Mouse (Mus musculus): Measurements from ENCODE around the gene Acadsb. TPM values are rescaled to one million over a fixed set of nuclear protein-coding genes. Genes with fewer than 3 reads are reported as not detected.

Acadsb gene
- total RNA-seq, 2 experiments from 2014 or later = 68.2 to 70.0 TPM

DNA sequence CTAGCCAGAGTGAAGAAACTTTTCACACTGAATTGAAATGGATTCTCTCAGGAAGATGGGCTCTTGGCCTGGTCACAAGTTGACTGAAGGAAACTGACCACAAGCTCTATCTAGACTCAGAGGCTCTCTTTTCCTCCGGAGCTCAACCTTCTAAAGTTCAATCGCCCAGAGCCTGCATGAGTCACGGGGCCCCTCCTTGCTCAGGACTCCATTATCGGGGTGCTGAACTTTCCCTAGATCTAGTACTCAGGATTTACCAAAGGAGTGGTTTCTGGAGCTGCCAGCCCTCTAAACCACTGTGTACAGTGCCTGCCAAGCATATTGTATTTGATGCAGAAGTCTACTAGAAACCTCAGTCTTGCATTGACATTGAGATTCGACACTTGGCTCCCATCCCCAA, 46.3 kb downstream of the Acadsb start:
- DNase-seq (ENCODE audit: low spot score in 2 of 2) = no peak

DNA sequence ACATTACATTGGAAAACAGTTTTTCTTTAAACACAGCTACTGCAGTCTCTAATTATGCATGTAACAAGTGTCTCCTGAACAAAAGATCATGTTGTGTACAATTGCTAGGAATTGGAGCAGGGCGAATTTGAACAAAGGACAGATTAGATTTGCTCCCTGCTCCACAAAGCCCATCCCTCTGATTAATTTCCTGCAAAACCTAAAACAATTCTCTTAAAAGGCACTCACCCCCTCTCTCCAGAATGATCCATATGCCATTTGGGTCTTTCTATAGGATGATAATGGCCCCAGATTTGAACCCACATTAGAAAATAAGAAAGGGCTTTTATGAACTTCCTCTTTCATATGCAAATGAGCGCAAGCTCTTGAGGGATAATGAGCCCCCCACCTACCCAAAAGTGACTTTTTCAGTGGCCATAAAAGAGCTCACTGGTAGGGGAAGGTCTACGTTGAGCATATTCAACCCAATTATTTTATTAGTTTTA, 54.8 kb downstream of the Acadsb start:
- DNase-seq (ENCODE audit: low spot score in 2 of 2) = no peak

DNA sequence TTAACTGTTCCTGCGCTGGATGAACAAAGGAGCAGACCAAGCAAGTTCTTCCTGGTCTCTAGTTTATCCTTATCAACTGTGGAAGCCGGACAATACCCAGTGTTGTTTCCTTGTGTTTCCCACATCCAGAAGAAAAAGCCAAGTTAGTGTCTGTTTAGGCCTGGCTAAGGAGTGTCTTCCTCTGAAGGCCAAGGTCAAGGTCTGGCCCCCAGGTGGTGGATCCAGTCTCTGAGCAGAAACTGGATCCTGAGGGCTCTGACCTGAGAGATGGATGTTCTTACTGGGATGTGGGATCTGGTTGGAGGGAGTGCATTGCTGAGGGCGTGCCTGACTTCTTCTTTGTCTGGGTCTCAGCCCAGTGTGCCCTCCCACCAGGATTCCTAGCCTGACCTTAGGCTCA, 55.3 kb downstream of the Acadsb start:
- no peak for DNase-seq (ENCODE audit: low spot score in 2 of 2)

DNA sequence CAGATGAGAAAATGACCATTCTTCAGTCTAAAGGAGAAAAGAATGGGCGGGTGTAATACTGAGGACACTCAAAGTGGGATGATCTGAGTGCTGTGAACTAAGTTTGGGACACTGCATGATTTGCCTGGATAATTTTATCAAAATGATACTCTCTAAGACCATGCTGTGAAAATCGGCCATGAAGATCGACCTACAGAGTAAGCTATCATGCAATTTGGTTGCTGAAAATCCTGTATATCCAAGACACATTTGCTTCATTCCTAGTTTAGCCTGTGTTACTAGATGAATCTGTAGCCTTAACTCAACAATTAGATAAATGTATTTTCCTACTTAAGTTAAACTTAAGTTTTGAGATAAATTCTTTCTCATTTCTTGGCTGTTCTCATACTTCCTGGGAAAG, 56.9 kb downstream of the Acadsb start:
- no peak for DNase-seq (ENCODE audit: low spot score in 2 of 2)

DNA sequence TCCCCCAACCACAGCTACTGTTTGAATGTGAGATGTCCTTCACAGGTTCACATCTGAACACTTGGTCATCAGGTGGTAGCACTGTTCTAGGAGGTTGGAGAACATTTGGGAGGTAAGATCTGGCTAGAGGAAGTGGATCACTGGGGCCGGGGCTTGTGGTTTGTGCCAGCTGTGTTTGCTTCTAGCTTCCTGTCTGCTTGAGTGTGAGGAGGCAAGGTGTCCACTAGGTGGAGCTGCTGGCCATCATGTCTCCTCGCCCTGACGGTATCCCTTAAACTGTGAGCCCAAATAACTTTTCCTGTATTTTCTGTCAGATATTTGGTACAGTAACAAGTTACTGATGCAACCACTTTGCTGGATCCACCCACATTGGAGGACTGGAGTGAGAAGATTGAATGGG, 59.1 kb downstream of the Acadsb start:
- DNase-seq (ENCODE audit: low spot score in 2 of 2) = no peak

DNA sequence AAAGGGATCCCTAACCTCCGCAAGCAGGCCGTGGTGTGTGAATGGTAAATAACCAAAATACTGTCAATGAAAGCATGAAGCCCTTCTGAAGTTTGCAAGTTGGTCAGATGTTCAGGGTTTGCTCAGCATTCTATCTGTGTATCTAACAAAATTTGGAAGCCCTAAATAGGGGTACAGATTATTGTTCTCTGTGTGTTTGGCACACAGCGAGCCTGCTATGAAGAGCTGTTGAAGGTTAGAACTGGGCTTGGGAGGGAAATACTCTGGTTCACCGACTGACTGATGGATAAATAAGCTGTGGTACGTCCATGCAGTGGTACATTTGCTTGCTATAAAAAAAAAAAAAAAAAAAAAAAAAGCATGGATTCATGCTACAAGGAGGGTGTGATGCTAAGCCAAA, 61.1 kb downstream of the Acadsb start:
- DNase-seq (ENCODE audit: low spot score in 2 of 2) = no peak

DNA sequence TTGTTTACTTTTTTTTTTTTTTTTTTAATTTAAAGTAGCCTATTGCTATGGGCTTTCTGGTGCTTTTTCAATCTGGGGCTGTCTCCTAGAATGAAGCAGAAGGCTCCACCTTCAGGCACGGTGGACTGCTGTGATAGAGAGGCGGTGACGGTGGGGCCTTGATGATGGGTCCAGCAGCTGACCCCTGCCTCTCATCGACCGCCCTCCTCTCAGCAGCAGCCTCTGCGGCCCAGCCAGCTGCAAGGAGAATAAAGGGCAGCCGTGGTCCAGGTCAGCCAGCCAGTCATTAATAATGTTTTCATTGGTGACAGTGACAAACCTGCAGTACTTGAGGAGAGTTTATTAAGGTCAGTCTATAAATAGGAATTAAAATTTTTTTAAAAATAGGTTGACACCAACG, 66.7 kb downstream of the Acadsb start:
- DNase-seq (ENCODE audit: low spot score in 2 of 2) = no peak

DNA sequence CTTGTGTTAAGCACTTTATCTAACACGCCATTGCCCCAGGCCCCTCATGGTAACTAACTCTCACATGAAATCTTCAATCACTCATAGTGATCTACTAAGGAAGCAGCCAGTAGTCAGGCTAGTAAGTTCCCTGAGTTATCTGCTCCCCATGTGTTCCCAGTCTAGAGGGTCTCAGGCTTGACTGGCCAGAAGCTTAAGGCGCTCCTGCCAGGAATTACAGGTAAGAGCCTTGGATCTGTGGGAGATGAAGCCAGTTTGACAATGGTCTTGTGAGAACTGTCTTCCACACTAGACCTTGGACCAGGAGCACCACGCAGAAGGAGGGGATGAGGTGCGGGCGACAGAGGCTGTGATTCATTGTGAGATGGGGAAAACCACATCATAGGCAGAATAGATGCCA, 68.0 kb downstream of the Acadsb start:
- DNase-seq (ENCODE audit: low spot score in 2 of 2) = no peak

Other genes starting within 250 kb of the Acadsb start
- not detected for gene 5430419D17Rik, start 236.2 kb upstream of the Acadsb start, total RNA-seq (2021)
- gene Cuzd1, start 88.3 kb upstream of the Acadsb start, total RNA-seq (2021) = under 1 TPM; 0.17 to 0.28 TPM
- gene Fam24b, start 81.1 kb upstream of the Acadsb start, total RNA-seq (2021) = not detected
- not detected for gene Fam24a, start 76.7 kb upstream of the Acadsb start, total RNA-seq (2021)
- 10 to 100 TPM; 30.5 to 31.0 TPM for gene 2310057M21Rik, start 47.8 kb upstream of the Acadsb start, total RNA-seq (2021)
- gene Pstk, start 39.5 kb upstream of the Acadsb start, total RNA-seq (2021) = 10 to 100 TPM; 42.2 to 51.4 TPM
- gene Ikzf5, start 80 bp upstream of the Acadsb start, total RNA-seq (2021) = 10 to 100 TPM; 43.8 to 51.4 TPM
- gene Hmx3, start 132.3 kb downstream of the Acadsb start, total RNA-seq (2021) = not detected
- not detected for gene Hmx2, start 138.2 kb downstream of the Acadsb start, total RNA-seq (2021)
- gene Bub3, start 149.6 kb downstream of the Acadsb start, total RNA-seq (2021) = 10 to 100 TPM; 52.9 to 56.1 TPM